Mouse (Mus musculus) MEL (cell line): Measurements from ENCODE around the gene Snx17. TPM values are rescaled to one million over a fixed set of nuclear protein-coding genes. Genes with fewer than 3 reads are reported as not detected.
"Not testable (repeated sequence)": the region's sequence is repeated elsewhere in the genome, so short reads cannot be mapped to it uniquely, and the experiment has no call there.

Experiments used
- DNase-seq: peaks from one replicate; pipeline ENCODE4 v3.0.0; 2011; ENCODE audit warnings: low read depth, low spot score
- H3K27ac ChIP-seq: 2 replicates; pipeline ENCODE4 v1.5.1; 2012; ENCODE audit warnings: low read depth, mild to moderate bottlenecking, control low read depth, low read length, moderate library complexity; ENCODE audit not compliant: control insufficient read depth
- H3K27me3 ChIP-seq, 2 experiments: fragments of 150-350 bp in 1 of 2; sonication (generic) in 1 of 2; 2 replicates each; pipeline ENCODE4 v1.6.1; 2012; ENCODE audit warnings: low read length in 2 of 2, mild to moderate bottlenecking in 2 of 2, improper control_type of control experiment in 1 of 2, moderate library complexity in 1 of 2; ENCODE audit not compliant: insufficient read depth in 2 of 2, control insufficient read depth in 1 of 2
- H3K36me3 ChIP-seq, 2 experiments: 2 replicates each; pipeline ENCODE4 v1.6.1; 2012 to 2014; ENCODE audit warnings: low read length in 2 of 2, improper control_type of control experiment in 1 of 2, inconsistent platforms in 1 of 2, mild to moderate bottlenecking in 1 of 2; ENCODE audit not compliant: insufficient read depth in 2 of 2, control insufficient read depth in 1 of 2
- H3K4me1 ChIP-seq, 2 experiments: fragments of 150-350 bp in 1 of 2; sonication (generic) in 1 of 2; 2 replicates each; pipeline ENCODE4 v1.6.1; 2012; ENCODE audit warnings: low read length in 2 of 2, improper control_type of control experiment in 1 of 2, mild to moderate bottlenecking in 1 of 2; ENCODE audit not compliant: insufficient read depth in 2 of 2, control insufficient read depth in 1 of 2
- H3K4me3 ChIP-seq, 2 experiments: fragments of 150-350 bp in 1 of 2; sonication (generic) in 1 of 2; 2 replicates each; pipeline ENCODE4 v1.5.1; 2012; ENCODE audit warnings: low read depth in 2 of 2, low read length in 2 of 2, mild to moderate bottlenecking in 2 of 2, moderate library complexity in 2 of 2, control low read depth in 1 of 2, improper control_type of control experiment in 1 of 2; ENCODE audit not compliant: control insufficient read depth in 1 of 2, insufficient read depth in 1 of 2
- H3K79me2 ChIP-seq: 2 replicates; pipeline ENCODE4 v1.6.1; 2012; ENCODE audit warnings: mild to moderate bottlenecking, low read length, moderate library complexity; ENCODE audit not compliant: control insufficient read depth, poor library complexity, insufficient read depth
- H3K9ac ChIP-seq: 2 replicates; pipeline ENCODE4 v1.6.1; 2012; ENCODE audit warnings: low read depth, mild to moderate bottlenecking, control low read depth, low read length, moderate library complexity; ENCODE audit not compliant: control insufficient read depth, poor library complexity, severe bottlenecking
- H3K9me3 ChIP-seq: fragments of 150-350 bp; sonication (generic); replicated peaks from 2 replicates; pipeline ENCODE4 v1.6.1; 2012; ENCODE audit warnings: mild to moderate bottlenecking, low read length, improper control_type of control experiment, moderate library complexity; ENCODE audit not compliant: insufficient read depth
- BHLHE40 ChIP-seq: IDR thresholded peaks from 2 replicates; pipeline ENCODE4 v1.6.1; 2012; ENCODE audit warnings: low read depth, mild to moderate bottlenecking, inconsistent platforms, low read length, improper control_type of control experiment, borderline replicate concordance
- CHD1 ChIP-seq: IDR thresholded peaks from 2 replicates; pipeline ENCODE4 v1.6.1; 2012; ENCODE audit warnings: low read depth, mild to moderate bottlenecking, inconsistent platforms, low read length, improper control_type of control experiment
- CHD2 ChIP-seq: IDR thresholded peaks from 2 replicates; pipeline ENCODE4 v1.6.1; 2011; ENCODE audit warnings: low read length, improper control_type of control experiment
- CTCF ChIP-seq, 3 experiments: IDR thresholded peaks in 2 of 3; conservative IDR thresholded peaks in 1 of 3; 2 replicates each; pipeline ENCODE4 v1.5.1; 2011 to 2012; ENCODE audit warnings: low read length in 3 of 3, low read depth in 2 of 3, mild to moderate bottlenecking in 2 of 3, improper control_type of control experiment in 1 of 3, inconsistent platforms in 1 of 3, mixed read lengths in 1 of 3, moderate library complexity in 1 of 3; ENCODE audit not compliant: control insufficient read depth in 1 of 3, insufficient read depth in 1 of 3, poor library complexity in 1 of 3, severe bottlenecking in 1 of 3
- E2F4 ChIP-seq: IDR thresholded peaks from 2 replicates; pipeline ENCODE4 v1.6.1; 2011; ENCODE audit warnings: low read depth, low read length, improper control_type of control experiment, borderline replicate concordance
- EP300 ChIP-seq, 2 experiments: IDR thresholded peaks; 2 replicates each; pipeline ENCODE4 v1.6.1; 2011; ENCODE audit warnings: improper control_type of control experiment in 2 of 2, low read length in 2 of 2, low read depth in 1 of 2, mild to moderate bottlenecking in 1 of 2
- GABPA ChIP-seq: IDR thresholded peaks from 2 replicates; pipeline ENCODE4 v1.6.1; 2012; ENCODE audit warnings: low read depth, mild to moderate bottlenecking, inconsistent platforms, low read length, improper control_type of control experiment, moderate library complexity
- GATA1 ChIP-seq: IDR thresholded peaks from 2 replicates; pipeline ENCODE4 v1.6.1; 2011; ENCODE audit warnings: low read depth, low read length, improper control_type of control experiment
- JUND ChIP-seq: IDR thresholded peaks from 2 replicates; pipeline ENCODE4 v1.6.1; 2011; ENCODE audit warnings: low read depth, mild to moderate bottlenecking, improper control_type of control experiment, low read length
- MAX ChIP-seq: IDR thresholded peaks from 2 replicates; pipeline ENCODE4 v1.6.1; 2011; ENCODE audit warnings: low read length, improper control_type of control experiment
- MAZ ChIP-seq: IDR thresholded peaks from 2 replicates; pipeline ENCODE4 v1.6.1; 2012; ENCODE audit warnings: low read depth, mild to moderate bottlenecking, inconsistent platforms, low read length, improper control_type of control experiment
- MEF2A ChIP-seq: IDR thresholded peaks from 2 replicates; pipeline ENCODE4 v1.6.1; 2014; ENCODE audit warnings: low read depth, mild to moderate bottlenecking, inconsistent platforms, low read length, improper control_type of control experiment; ENCODE audit not compliant: poor library complexity, insufficient replicate concordance, severe bottlenecking; ENCODE audit errors: extremely low read depth
- MYB ChIP-seq: IDR thresholded peaks from 2 replicates; pipeline ENCODE4 v1.6.1; 2011; ENCODE audit warnings: mild to moderate bottlenecking, low read depth, low read length, improper control_type of control experiment
- MYC ChIP-seq: IDR thresholded peaks from 2 replicates; pipeline ENCODE4 v1.6.1; 2011; ENCODE audit warnings: low read depth, mild to moderate bottlenecking, low read length, improper control_type of control experiment, moderate library complexity
- NELFE ChIP-seq: IDR thresholded peaks from 2 replicates; pipeline ENCODE4 v1.6.1; 2011; ENCODE audit warnings: low read depth, low read length, improper control_type of control experiment
- NRF1 ChIP-seq: IDR thresholded peaks from 2 replicates; pipeline ENCODE4 v1.6.1; 2014; ENCODE audit warnings: low read depth, mild to moderate bottlenecking, inconsistent platforms, low read length, improper control_type of control experiment, moderate library complexity; ENCODE audit not compliant: poor library complexity, insufficient read depth, severe bottlenecking
- POLR2AphosphoS2 ChIP-seq: IDR thresholded peaks from 2 replicates; pipeline ENCODE4 v1.6.1; 2011; ENCODE audit warnings: low read length, improper control_type of control experiment
- RAD21 ChIP-seq: IDR thresholded peaks from 2 replicates; pipeline ENCODE4 v1.6.1; 2011; ENCODE audit warnings: mild to moderate bottlenecking, low read depth, low read length, improper control_type of control experiment
- RCOR1 ChIP-seq: IDR thresholded peaks from 2 replicates; pipeline ENCODE4 v1.6.1; 2012; ENCODE audit warnings: low read depth, mild to moderate bottlenecking, inconsistent platforms, low read length, improper control_type of control experiment
- SIN3A ChIP-seq: IDR thresholded peaks from 2 replicates; pipeline ENCODE4 v1.6.1; 2012; ENCODE audit warnings: low read length, improper control_type of control experiment, inconsistent platforms
- SMC3 ChIP-seq: IDR thresholded peaks from 2 replicates; pipeline ENCODE4 v1.6.1; 2011; ENCODE audit warnings: low read depth, low read length, improper control_type of control experiment
- TBP ChIP-seq: IDR thresholded peaks from 2 replicates; pipeline ENCODE4 v1.8.0; 2011; ENCODE audit warnings: low read depth, low read length, improper control_type of control experiment
- TCF12 ChIP-seq: IDR thresholded peaks from 2 replicates; pipeline ENCODE4 v1.6.1; 2014; ENCODE audit warnings: low read depth, mild to moderate bottlenecking, inconsistent platforms, low read length, improper control_type of control experiment, moderate library complexity
- UBTF ChIP-seq: IDR thresholded peaks from 2 replicates; pipeline ENCODE4 v1.6.1; 2012; ENCODE audit warnings: low read depth, mild to moderate bottlenecking, inconsistent platforms, low read length, improper control_type of control experiment, moderate library complexity, borderline replicate concordance; ENCODE audit not compliant: insufficient read depth
- USF1 ChIP-seq: IDR thresholded peaks from 2 replicates; pipeline ENCODE4 v1.6.1; 2014; ENCODE audit warnings: low read depth, mild to moderate bottlenecking, inconsistent platforms, low read length, improper control_type of control experiment, moderate library complexity
- USF2 ChIP-seq, 2 experiments: IDR thresholded peaks; 2 replicates each; pipeline ENCODE4 v1.6.1; 2011 to 2012; ENCODE audit warnings: improper control_type of control experiment in 2 of 2, low read length in 2 of 2, borderline replicate concordance in 1 of 2, inconsistent platforms in 1 of 2, low read depth in 1 of 2, mild to moderate bottlenecking in 1 of 2; ENCODE audit not compliant: insufficient read depth in 1 of 2
- ZC3H11A ChIP-seq: IDR thresholded peaks from 2 replicates; pipeline ENCODE4 v1.6.1; 2012; ENCODE audit warnings: low read depth, mild to moderate bottlenecking, inconsistent platforms, low read length, improper control_type of control experiment
- ZMIZ1 ChIP-seq: IDR thresholded peaks from 2 replicates; pipeline ENCODE4 v1.6.1; 2012; ENCODE audit warnings: low read depth, mild to moderate bottlenecking, inconsistent platforms, low read length, improper control_type of control experiment, moderate library complexity
- ZNF384 ChIP-seq: IDR thresholded peaks from 2 replicates; pipeline ENCODE4 v1.6.1; 2012; ENCODE audit warnings: low read depth, mild to moderate bottlenecking, inconsistent platforms, low read length, improper control_type of control experiment
- polyA plus RNA-seq, 2 experiments: library from polyadenylated mRNA; stranded (reverse) in 1 of 2; unstranded in 1 of 2; fragments of >175 nt in 1 of 2; fragments of >200 nt in 1 of 2; gene quantifications; 2 replicates each; pipeline versions ENCODE4 v1.2.1 to v1.2.4; 2012; ENCODE audit warnings: low replicate concordance in 2 of 2, low read depth in 1 of 2; ENCODE audit not compliant: insufficient read length in 2 of 2, insufficient read depth in 1 of 2, missing spikeins in 1 of 2
- total RNA-seq: library from RNA; depleted of rRNA; stranded (reverse); fragments of 300-350 nt; gene quantifications from 2 replicates; pipeline ENCODE4 v1.2.3, GENCODE M21; 2012

The Snx17 gene
- total and polyA plus RNA-seq, 3 experiments = 85.1 to 85.6 TPM; not detected in 1

DNA sequence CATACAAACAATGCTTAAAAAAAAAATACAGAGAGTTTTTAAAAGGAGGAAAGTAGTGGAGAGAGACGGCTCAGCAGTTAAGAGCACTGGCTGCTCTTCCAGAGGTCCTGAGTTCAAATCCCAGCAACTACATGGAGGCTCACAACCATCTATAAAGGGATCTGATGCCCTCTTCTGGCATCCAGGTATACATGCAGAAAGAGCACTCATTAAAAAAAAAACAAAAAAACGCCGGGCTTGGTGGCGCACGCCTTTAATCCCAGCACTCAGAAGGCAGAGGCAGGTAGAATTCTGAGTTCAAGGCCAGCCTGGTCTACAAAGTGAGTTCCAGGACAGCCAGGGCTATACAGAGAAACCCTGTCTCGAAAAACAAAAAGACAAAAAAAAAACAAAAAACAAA, 23.5 kb downstream of the Snx17 start:
- H3K4me3 ChIP-seq, H3K27ac ChIP-seq, H3K27me3 ChIP-seq, H3K9ac ChIP-seq, DNase-seq, H3K9me3 ChIP-seq: not testable (repeated sequence)
- TF ChIP-seq ZNF384 (peak; percentile 81), CTCF (IDR thresholded peaks at IDR 0.05 in 2 of 3, conservative IDR thresholded peaks at IDR 0.05 in 1 of 3; ENCODE audit: control insufficient read depth in 1 of 3, insufficient read depth in 1 of 3, low read depth in 2 of 3, low read length in 3 of 3, poor library complexity in 1 of 3, severe bottlenecking in 1 of 3) (peak in 1 of 3 experiments; percentile 15; a peak in 1 of 6 replicates), SIN3A (0 out of 2 replicates have a peak, but pooled peaks have one; percentile 25)
- peaks cover 36 to 60% of the 10 kb centered on the region in 2 experiments for H3K36me3 ChIP-seq
- peaks cover 16 to 23% of the 10 kb centered on the region in 2 experiments; a peak in 3 of 4 replicates for H3K4me1 ChIP-seq
- H3K79me2 ChIP-seq = peaks cover 83% of the 10 kb centered on the region

DNA sequence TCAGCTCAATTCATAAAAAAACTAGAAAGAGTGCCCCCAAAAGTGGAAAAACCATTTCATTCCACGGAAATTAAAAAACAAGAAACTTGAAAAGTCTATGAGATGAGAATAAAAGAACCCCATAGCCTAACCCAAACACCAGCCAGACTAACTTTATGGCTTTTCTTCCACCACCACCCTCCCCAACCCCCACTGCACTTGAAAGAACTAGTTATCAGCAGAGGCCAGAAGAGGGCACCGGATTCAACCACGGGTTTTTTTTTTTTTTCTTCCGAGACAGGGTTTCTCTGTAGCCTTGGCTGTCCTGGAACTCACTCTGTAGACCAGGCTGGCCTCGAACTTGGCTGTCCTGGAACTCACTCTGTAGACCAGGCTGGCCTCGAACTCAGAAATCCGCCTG, 25.3 kb downstream of the Snx17 start:
- H3K27me3 ChIP-seq = no peaks in the 10 kb centered on the region
- DNase-seq = peak; percentile 90
- H3K36me3 ChIP-seq = peaks cover 25 to 50% of the 10 kb centered on the region in 2 experiments
- H3K4me1 ChIP-seq = peaks cover 21 to 22% of the 10 kb centered on the region in 2 experiments
- H3K9ac ChIP-seq = peak overlapping the region; percentile 24
- peaks cover 67% of the 10 kb centered on the region for H3K79me2 ChIP-seq
- peak overlapping the region; percentile 43 to 74 for H3K4me3 ChIP-seq
- H3K9me3 ChIP-seq = no peaks in the 10 kb centered on the region
- peak overlapping the region; percentile 83 for H3K27ac ChIP-seq
- no peak for TF ChIP-seq MYB
- TF ChIP-seq BHLHE40 = peak; percentile 55
- no peak for TF ChIP-seq UBTF
- no peak for TF ChIP-seq USF2 (IDR thresholded peaks at IDR 0.05; ENCODE audit: borderline replicate concordance in 1 of 2, insufficient read depth in 1 of 2, low read depth in 1 of 2, low read length in 2 of 2)
- TF ChIP-seq ZC3H11A = no peak
- peak; percentile 86 for TF ChIP-seq GATA1
- peak; percentile 67; the same call in 1 of the 2 replicates for TF ChIP-seq SIN3A
- TF ChIP-seq TCF12 = peak; percentile 90
- no peak for TF ChIP-seq GABPA
- no peak for TF ChIP-seq RAD21
- peak; percentile 88; the same call in 1 of the 2 replicates for TF ChIP-seq CHD1
- peak; percentile 63; the same call in 1 of the 2 replicates for TF ChIP-seq MYC
- 0 out of 2 replicates have a peak, but pooled peaks have one; percentile 45 for TF ChIP-seq ZMIZ1
- TF ChIP-seq JUND = no peak
- no peak for TF ChIP-seq NRF1
- TF ChIP-seq CHD2 = peak; percentile 66
- TF ChIP-seq MAX = no peak
- peak; percentile 25; the same call in 1 of the 2 replicates for TF ChIP-seq SMC3
- TF ChIP-seq MEF2A = no peak
- TF ChIP-seq USF1 = peak; percentile 14; the same call in 1 of the 2 replicates
- no peak for TF ChIP-seq NELFE
- no peak for TF ChIP-seq E2F4
- TF ChIP-seq MAZ = peak; percentile 76; the same call in 1 of the 2 replicates
- peak; percentile 75 for TF ChIP-seq RCOR1
- TF ChIP-seq TBP = no peak; the same call in 1 of the 2 replicates
- TF ChIP-seq CTCF (IDR thresholded peaks at IDR 0.05 in 2 of 3, conservative IDR thresholded peaks at IDR 0.05 in 1 of 3; ENCODE audit: control insufficient read depth in 1 of 3, insufficient read depth in 1 of 3, low read depth in 2 of 3, low read length in 3 of 3, poor library complexity in 1 of 3, severe bottlenecking in 1 of 3) = peak in 1 of 3 experiments; percentile 37; a peak in 2 of 6 replicates
- no peak for TF ChIP-seq POLR2AphosphoS2
- peak; percentile 98 for TF ChIP-seq ZNF384
- peak; percentile 77 to 80 for TF ChIP-seq EP300 (IDR thresholded peaks at IDR 0.05; ENCODE audit: low read depth in 1 of 2, low read length in 2 of 2)
